Mouse (Mus musculus) intestine, embryonic 14.5 days (tissue): Measurements from ENCODE around the gene Rap2c. TPM values are rescaled to one million over a fixed set of nuclear protein-coding genes. Genes with fewer than 3 reads are reported as not detected.

Source experiments
- ATAC-seq: fragments of 200-750 bp; cut with Nextera tagmentation; replicated peaks from 2 replicates; pipeline ENCODE4 v1.8.0; 2017; ENCODE audit warnings: low read depth, moderate number of reproducible peaks, moderate TSS enrichment, moderate library complexity; ENCODE audit not compliant: low FRiP score, low TSS enrichment
- DNase-seq: peaks from one replicate; pipeline ENCODE4 v3.0.0-alpha.2; 2018; ENCODE audit warnings: low spot score
- H3K27ac ChIP-seq: fragments of 300-500 bp; sonication (generic); 2 replicates; pipeline ENCODE4 v1.5.1; 2014; ENCODE audit warnings: low read depth, mild to moderate bottlenecking, control low read depth
- H3K27me3 ChIP-seq: fragments of 300-500 bp; sonication (generic); replicated peaks from 2 replicates; pipeline ENCODE4 v1.6.1; 2014; ENCODE audit warnings: low read length, control low read depth; ENCODE audit not compliant: control insufficient read depth, insufficient read depth
- H3K36me3 ChIP-seq: fragments of 300-500 bp; sonication (generic); 2 replicates; pipeline ENCODE4 v1.6.1; 2014; ENCODE audit warnings: low read length, control low read depth; ENCODE audit not compliant: control insufficient read depth, insufficient read depth
- H3K4me1 ChIP-seq: fragments of 300-500 bp; sonication (generic); replicated peaks from 2 replicates; pipeline ENCODE4 v1.6.1; 2014; ENCODE audit warnings: low read length, control low read depth, mixed read lengths; ENCODE audit not compliant: control insufficient read depth, insufficient read depth
- H3K4me2 ChIP-seq: fragments of 300-500 bp; sonication (generic); 2 replicates; pipeline ENCODE4 v1.6.1; 2014; ENCODE audit warnings: low read length
- H3K4me3 ChIP-seq: fragments of 300-500 bp; sonication (generic); 2 replicates; pipeline ENCODE4 v1.5.1; 2014; ENCODE audit warnings: low read depth, low read length, control low read depth, mixed read lengths
- H3K9ac ChIP-seq: fragments of 300-500 bp; sonication (generic); 2 replicates; pipeline ENCODE4 v1.6.1; 2014; ENCODE audit warnings: mild to moderate bottlenecking, low read length
- H3K9me3 ChIP-seq: fragments of 300-500 bp; sonication (generic); 2 replicates; pipeline ENCODE4 v1.6.1; 2016; ENCODE audit warnings: low read length, control low read depth; ENCODE audit not compliant: control insufficient read depth
- WGBS: fragments of 180-500 bp; shearing (Covaris S2); extraction: QIAGEN DNeasy Blood & Tissue Kit; methylation state at CpG from one replicate; pipeline ENCODE4 v1.1.7; 2014; 5-methylcytosine and 5-hydroxymethylcytosine counted together
- polyA plus RNA-seq: library from polyadenylated mRNA; unstranded; fragments of >200 nt; fragmentation: Nextera tagmentation; extraction: Ambion mirVana; gene quantifications from 2 replicates; pipeline ENCODE4 v1.2.1, GENCODE M21; 2014

The Rap2c gene
- polyA plus RNA-seq, 1 experiment from 2014 or later: 21.5 TPM

DNA sequence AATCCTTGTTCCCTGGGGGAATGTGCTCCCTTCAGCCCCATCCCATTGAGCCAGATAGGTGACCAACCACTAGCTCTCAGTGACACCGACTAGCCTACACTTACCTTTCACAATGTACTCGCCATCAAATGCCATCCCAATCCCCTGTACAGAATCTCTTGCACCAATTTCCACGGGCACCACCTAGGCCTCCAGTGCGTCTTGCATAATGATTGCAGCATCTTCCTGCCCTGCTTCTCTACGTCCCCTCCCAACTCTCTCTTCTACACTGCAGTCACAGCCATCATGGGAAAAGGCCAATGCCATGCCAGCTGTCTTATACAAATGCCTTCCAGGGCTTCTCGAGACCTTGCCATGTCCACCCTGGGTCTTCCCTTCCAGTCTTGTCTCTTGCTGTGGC lies 27.9 kb downstream of the Rap2c start:
- Histone ChIP-seq H3K27me3 (no peaks in the 10 kb centered on the region), H3K4me2 (no peak overlapping the region), H3K36me3 (no peaks in the 10 kb centered on the region), H3K27ac (no peak overlapping the region), H3K4me3 (no peak overlapping the region), H3K9ac (no peak overlapping the region), H3K4me1 (no peaks in the 10 kb centered on the region), H3K9me3 (no peaks in the 10 kb centered on the region)
- 88% methylated on average over 6 of the region's 6 CpGs for WGBS
- no peak for ATAC-seq
- DNase-seq: no peak

DNA sequence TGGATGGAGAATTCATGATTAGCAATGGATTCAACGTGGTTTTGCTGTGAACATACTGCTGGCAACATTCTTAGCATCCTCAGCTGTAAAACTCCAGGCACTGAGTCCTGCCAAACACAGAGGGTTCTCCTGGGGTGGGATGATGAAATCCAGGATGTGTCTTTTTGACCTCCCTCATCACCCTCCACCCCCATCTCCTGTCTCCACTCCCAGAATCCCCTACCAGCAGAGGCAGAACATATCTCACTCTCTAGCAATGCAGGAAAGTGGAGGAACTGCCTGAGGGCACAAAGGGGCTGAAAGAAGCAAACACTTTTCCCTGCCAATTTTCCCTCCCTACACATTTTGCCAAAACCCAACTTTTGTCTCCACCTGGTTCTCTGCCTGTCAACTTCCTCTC lies 29.2 kb downstream of the Rap2c start:
- Histone ChIP-seq H3K27me3 (no peaks in the 10 kb centered on the region), H3K9me3 (no peaks in the 10 kb centered on the region), H3K4me2 (no peak overlapping the region), H3K9ac (no peak overlapping the region), H3K36me3 (no peaks in the 10 kb centered on the region), H3K27ac (no peak overlapping the region), H3K4me3 (no peak overlapping the region), H3K4me1 (no peaks in the 10 kb centered on the region)
- WGBS: 33% methylated on average over 1 of the region's 1 CpGs
- no peak for DNase-seq
- no peak for ATAC-seq

DNA sequence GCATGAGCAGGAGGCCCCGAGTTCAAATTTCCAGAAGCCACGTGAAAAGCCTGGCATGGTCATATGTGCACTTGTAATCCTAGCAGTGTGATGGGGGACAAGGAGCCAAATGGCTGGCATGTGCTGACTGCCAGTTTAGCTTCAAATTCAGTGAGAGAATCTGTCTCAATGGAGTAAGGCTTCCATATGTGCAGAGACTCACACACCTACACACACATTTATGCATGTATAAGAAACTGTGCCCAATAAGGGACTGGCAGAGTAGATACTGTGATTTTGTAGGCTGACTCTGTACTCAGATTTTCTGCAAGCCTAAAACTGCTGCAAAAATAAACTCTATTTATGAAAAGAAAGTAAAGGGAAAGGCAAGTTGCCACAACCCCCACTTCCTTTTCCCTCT lies 39.4 kb downstream of the Rap2c start:
- DNase-seq (no peak), ATAC-seq (no peak)
- H3K9me3 ChIP-seq: no peaks in the 10 kb centered on the region
- no peak overlapping the region for H3K4me2 ChIP-seq
- no peaks in the 10 kb centered on the region for H3K4me1 ChIP-seq
- 82% methylated on average over 2 of the region's 2 CpGs for WGBS
- no peak overlapping the region for H3K27ac ChIP-seq
- no peaks in the 10 kb centered on the region for H3K27me3 ChIP-seq
- no peak overlapping the region for H3K9ac ChIP-seq
- H3K4me3 ChIP-seq: no peak overlapping the region
- H3K36me3 ChIP-seq: no peaks in the 10 kb centered on the region

DNA sequence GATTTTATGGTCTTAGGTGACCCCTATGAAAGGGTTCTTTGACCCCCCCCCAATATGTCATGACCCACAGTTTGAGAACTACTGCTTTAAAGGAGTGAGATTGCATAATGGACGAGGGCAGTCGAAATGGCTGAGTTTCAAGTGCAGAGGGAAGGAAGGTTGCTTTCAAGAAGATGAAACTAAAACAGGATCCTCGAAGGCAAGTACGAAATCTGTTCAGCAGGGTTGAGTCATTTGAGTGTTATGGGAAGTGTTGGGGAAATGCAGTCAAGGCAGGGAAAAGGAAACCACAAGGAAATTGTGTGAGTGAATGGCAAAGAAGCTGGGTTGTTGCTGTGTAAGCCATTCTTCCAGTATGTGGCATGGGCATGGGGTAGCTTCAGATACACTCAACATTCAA lies 45.7 kb downstream of the Rap2c start:
- no peak overlapping the region for H3K4me2 ChIP-seq
- no peaks in the 10 kb centered on the region for H3K27me3 ChIP-seq
- H3K27ac ChIP-seq: no peak overlapping the region
- H3K4me1 ChIP-seq: no peaks in the 10 kb centered on the region
- DNase-seq (no peak), ATAC-seq (no peak)
- no peak overlapping the region for H3K9ac ChIP-seq
- no peaks in the 10 kb centered on the region for H3K36me3 ChIP-seq
- 82% methylated on average over 4 of the region's 4 CpGs for WGBS
- no peaks in the 10 kb centered on the region for H3K9me3 ChIP-seq
- H3K4me3 ChIP-seq: no peak overlapping the region

DNA sequence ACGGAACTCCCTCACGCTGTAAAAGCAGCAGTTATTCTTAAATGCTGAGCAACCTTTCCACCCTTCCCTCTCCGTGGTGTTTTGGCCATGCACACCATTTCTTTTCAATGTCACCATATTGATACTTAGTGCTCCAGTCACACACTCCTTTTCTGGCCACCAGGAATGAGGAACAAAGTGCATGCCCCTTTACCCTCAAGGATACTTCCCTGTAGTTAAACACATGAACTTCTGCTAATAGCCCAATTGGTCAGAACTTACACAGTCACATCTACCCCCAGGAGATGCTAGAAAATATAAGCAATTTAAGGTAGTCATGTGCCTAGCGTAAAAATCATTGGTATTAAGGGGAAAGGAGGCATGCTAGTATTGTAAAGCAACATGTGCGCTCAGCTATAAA lies 47.9 kb downstream of the Rap2c start:
- WGBS: 86% methylated on average over 5 of the region's 5 CpGs
- no peak for DNase-seq
- no peak overlapping the region for H3K4me3 ChIP-seq
- H3K4me2 ChIP-seq: no peak overlapping the region
- H3K27ac ChIP-seq: no peak overlapping the region
- H3K4me1 ChIP-seq: no peaks in the 10 kb centered on the region
- no peaks in the 10 kb centered on the region for H3K27me3 ChIP-seq
- no peak overlapping the region for H3K9ac ChIP-seq
- no peaks in the 10 kb centered on the region for H3K9me3 ChIP-seq
- ATAC-seq: no peak
- no peaks in the 10 kb centered on the region for H3K36me3 ChIP-seq

DNA sequence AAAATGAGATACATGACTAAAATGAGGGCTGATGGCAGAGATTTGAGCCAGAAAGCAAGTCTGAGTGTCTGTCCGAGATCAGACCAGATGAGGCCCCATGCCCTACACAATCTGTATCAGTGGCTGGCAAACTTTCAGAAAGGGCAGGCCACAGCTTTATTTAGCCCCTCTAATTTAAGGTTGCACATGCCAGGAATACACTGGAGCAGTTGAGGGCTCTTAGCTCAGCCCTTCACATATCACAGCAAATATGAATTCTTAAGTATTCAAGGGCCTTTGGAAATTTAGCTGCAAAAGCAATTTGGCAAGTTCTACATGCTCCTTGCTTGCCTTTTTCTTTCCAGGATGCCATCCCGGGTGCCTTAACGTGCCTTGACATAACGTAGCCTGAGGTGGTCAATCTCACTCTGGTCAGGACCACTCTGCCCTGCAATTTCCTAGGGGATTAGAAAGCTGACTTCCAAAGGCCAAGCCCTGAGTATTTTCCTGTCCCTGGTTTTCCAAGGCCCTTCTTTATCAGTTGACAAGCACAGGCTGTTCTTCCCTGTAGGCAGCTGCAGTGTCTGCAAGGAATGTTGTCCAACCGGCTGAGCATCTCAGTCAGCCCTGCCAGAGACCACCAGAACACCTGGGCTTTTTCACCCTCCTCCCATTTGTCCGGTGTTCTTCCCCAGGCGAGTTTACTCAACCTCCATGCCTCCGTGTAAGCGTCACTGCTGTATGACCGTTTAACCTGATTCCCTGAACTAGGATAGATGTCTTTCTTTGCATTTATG lies 49.5 kb downstream of the Rap2c start:
- H3K4me2 ChIP-seq: no peak overlapping the region
- ATAC-seq: no peak

DNA sequence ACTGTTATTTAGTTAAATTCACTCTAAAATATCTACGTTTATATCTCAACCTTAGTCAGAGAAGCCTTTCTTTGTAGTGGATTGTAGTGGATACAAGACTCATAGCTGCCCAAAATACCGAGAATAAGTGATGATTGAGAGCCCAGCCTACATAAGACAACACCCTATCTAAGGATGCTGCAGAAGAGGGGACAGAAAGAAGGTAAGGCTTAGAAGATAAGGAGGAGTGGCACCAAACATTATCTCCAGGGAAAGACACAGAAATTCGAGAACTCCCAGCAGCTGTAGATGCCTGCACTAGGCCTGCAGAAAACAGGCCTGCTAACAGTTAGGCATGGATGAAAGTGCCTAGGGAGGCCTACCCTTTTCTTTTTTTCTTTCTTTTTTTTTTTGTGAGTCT lies 52.7 kb downstream of the Rap2c start:
- Histone ChIP-seq H3K36me3 (no peaks in the 10 kb centered on the region), H3K4me3 (no peak overlapping the region), H3K27ac (no peak overlapping the region), H3K9me3 (no peaks in the 10 kb centered on the region), H3K9ac (no peak overlapping the region), H3K27me3 (0 out of 2 replicates have a peak, but pooled peaks cover 5% of the 10 kb centered on the region), H3K4me1 (no peaks in the 10 kb centered on the region), H3K4me2 (no peak overlapping the region)
- WGBS: 75% methylated on average over 3 of the region's 3 CpGs
- no peak for ATAC-seq
- DNase-seq: no peak

More for the DNA sequence above, 49.5 kb downstream of the Rap2c start:
- H3K27ac ChIP-seq: no peak overlapping the region
- no peak overlapping the region for H3K4me3 ChIP-seq
- no peaks in the 10 kb centered on the region for H3K4me1 ChIP-seq
- no peak for DNase-seq
- WGBS: 53% methylated on average over 10 of the region's 10 CpGs
- H3K27me3 ChIP-seq: no peaks in the 10 kb centered on the region
- no peaks in the 10 kb centered on the region for H3K9me3 ChIP-seq
- no peak overlapping the region for H3K9ac ChIP-seq
- H3K36me3 ChIP-seq: no peaks in the 10 kb centered on the region

DNA sequence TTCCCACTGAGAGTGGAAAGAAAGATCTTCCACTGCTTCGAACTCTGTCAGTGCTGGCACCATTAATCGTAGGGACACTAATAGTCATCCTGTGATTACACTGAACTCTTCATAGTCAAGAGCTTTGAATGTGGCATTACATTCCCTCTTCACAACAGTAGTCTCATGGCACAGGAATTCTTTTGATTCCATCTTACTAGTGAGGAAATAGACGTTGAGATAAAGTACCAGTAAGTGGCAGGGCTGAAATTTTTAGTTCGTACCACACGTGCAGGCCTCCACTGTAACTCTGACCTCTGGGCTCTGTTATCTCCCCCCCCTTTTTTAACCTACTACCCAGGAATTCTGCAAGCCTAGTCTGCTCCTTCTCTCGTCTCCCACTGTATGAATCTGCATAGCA lies 54.9 kb downstream of the Rap2c start:
- Histone ChIP-seq H3K36me3 (no peaks in the 10 kb centered on the region), H3K4me3 (no peak overlapping the region), H3K9ac (no peak overlapping the region), H3K9me3 (no peaks in the 10 kb centered on the region), H3K4me1 (no peaks in the 10 kb centered on the region), H3K27me3 (0 out of 2 replicates have a peak, but pooled peaks cover 5% of the 10 kb centered on the region), H3K4me2 (no peak overlapping the region), H3K27ac (no peak overlapping the region)
- DNase-seq: no peak
- no peak for ATAC-seq
- WGBS: 55% methylated on average over 6 of the region's 6 CpGs
